Mouse (Mus musculus) stomach, embryonic 15.5 days (tissue): ENCODE measurements at regions not wholly inside any gene's neighbourhood (a gene's known extent, or its start where the extent isn't known, plus 50 kb on each side); places are given as distances from the start of the nearest gene placed in this dataset.

Source experiments
- ATAC-seq: fragments of 200-750 bp; cut with Nextera tagmentation; 2 replicates; pipeline ENCODE4 v1.8.0; 2017; ENCODE audit warnings: low read depth, moderate number of reproducible peaks, moderate TSS enrichment; ENCODE audit not compliant: insufficient read depth, low FRiP score
- H3K27ac ChIP-seq: fragments of 300-500 bp; sonication (generic); 2 replicates; pipeline ENCODE4 v1.5.1; 2015; ENCODE audit warnings: mild to moderate bottlenecking, inconsistent platforms
- H3K27me3 ChIP-seq: fragments of 300-500 bp; sonication (generic); replicated peaks from 2 replicates; pipeline ENCODE4 v1.6.1; 2015; ENCODE audit warnings: inconsistent platforms
- H3K36me3 ChIP-seq: fragments of 300-500 bp; sonication (generic); 2 replicates; pipeline ENCODE4 v1.6.1; 2015; ENCODE audit warnings: inconsistent platforms
- H3K4me1 ChIP-seq: fragments of 300-500 bp; sonication (generic); 2 replicates; pipeline ENCODE4 v1.6.1; 2015; ENCODE audit warnings: inconsistent platforms
- H3K4me2 ChIP-seq: fragments of 300-500 bp; sonication (generic); 2 replicates; pipeline ENCODE4 v1.6.1; 2015; ENCODE audit warnings: mild to moderate bottlenecking, inconsistent platforms
- H3K4me3 ChIP-seq: fragments of 300-500 bp; sonication (generic); replicated peaks from 2 replicates; pipeline ENCODE4 v1.5.1; 2015; ENCODE audit warnings: inconsistent platforms
- H3K9ac ChIP-seq: fragments of 300-500 bp; sonication (generic); 2 replicates; pipeline ENCODE4 v1.6.1; 2015; ENCODE audit warnings: inconsistent platforms
- H3K9me3 ChIP-seq: fragments of 300-500 bp; sonication (generic); 2 replicates; pipeline ENCODE4 v1.6.1; 2016; ENCODE audit warnings: inconsistent platforms
- WGBS: fragments of 180-500 bp; shearing (Covaris S2); methylation state at CpG from one replicate; pipeline ENCODE4 v1.1.7; 2015; 5-methylcytosine and 5-hydroxymethylcytosine counted together

- no peak for ATAC-seq
- H3K27ac ChIP-seq, result no peak overlapping the region
- H3K4me3 ChIP-seq, result no peak overlapping the region
- H3K9ac ChIP-seq, result no peak overlapping the region
- no peak overlapping the region for H3K4me2 ChIP-seq
- no peaks in the 10 kb centered on the region for H3K36me3 ChIP-seq
- 63% methylated on average over 3 of the region's 3 CpGs for WGBS
- H3K4me1 ChIP-seq, result no peaks in the 10 kb centered on the region
- no peaks in the 10 kb centered on the region for H3K27me3 ChIP-seq
- H3K9me3 ChIP-seq, result no peaks in the 10 kb centered on the region
Observed at GRCm38 (mm10) chr7:78049606-78050005, 688.2 kb downstream of the Ntrk3 start.

GRCm38 (mm10) chr7:78045456-78045855 lies 692.4 kb downstream of the Ntrk3 start:
- no peaks in the 10 kb centered on the region for H3K27me3 ChIP-seq
- H3K4me2 ChIP-seq, result no peak overlapping the region
- H3K9ac ChIP-seq, result no peak overlapping the region
- H3K27ac ChIP-seq, result no peak overlapping the region
- WGBS, result 61% methylated on average over 5 of the region's 5 CpGs
- H3K4me1 ChIP-seq, result no peaks in the 10 kb centered on the region
- ATAC-seq, result no peak
- H3K9me3 ChIP-seq, result no peaks in the 10 kb centered on the region
- no peak overlapping the region for H3K4me3 ChIP-seq
- no peaks in the 10 kb centered on the region for H3K36me3 ChIP-seq

- no peaks in the 10 kb centered on the region for H3K4me1 ChIP-seq
- no peak overlapping the region for H3K27ac ChIP-seq
- no peak overlapping the region for H3K4me3 ChIP-seq
- no peak overlapping the region for H3K4me2 ChIP-seq
- WGBS, result 42% methylated on average over 2 of the region's 2 CpGs
- no peak overlapping the region for H3K9ac ChIP-seq
- no peak for ATAC-seq
- no peaks in the 10 kb centered on the region for H3K27me3 ChIP-seq
- no peaks in the 10 kb centered on the region for H3K36me3 ChIP-seq
- no peaks in the 10 kb centered on the region for H3K9me3 ChIP-seq
Observed at GRCm38 (mm10) chr7:78031032-78031431, 706.8 kb downstream of the Ntrk3 start.

- no peaks in the 10 kb centered on the region for H3K9me3 ChIP-seq
- H3K9ac ChIP-seq, result no peak overlapping the region
- H3K4me1 ChIP-seq, result no peaks in the 10 kb centered on the region
- H3K36me3 ChIP-seq, result no peaks in the 10 kb centered on the region
- no peaks in the 10 kb centered on the region for H3K27me3 ChIP-seq
- H3K27ac ChIP-seq, result no peak overlapping the region
- no peak overlapping the region for H3K4me3 ChIP-seq
- no peak overlapping the region for H3K4me2 ChIP-seq
- no peak for ATAC-seq
- WGBS, result 63% methylated on average over 4 of the region's 4 CpGs
Observed at GRCm38 (mm10) chr7:78026992-78027615, 710.7 kb downstream of the Ntrk3 start.

- H3K4me2 ChIP-seq, result no peak overlapping the region
- H3K36me3 ChIP-seq, result no peaks in the 10 kb centered on the region
- H3K9ac ChIP-seq, result no peak overlapping the region
- no peak overlapping the region for H3K27ac ChIP-seq
- H3K27me3 ChIP-seq, result no peaks in the 10 kb centered on the region
- H3K9me3 ChIP-seq, result no peaks in the 10 kb centered on the region
- 92% methylated on average over 1 of the region's 1 CpGs for WGBS
- H3K4me1 ChIP-seq, result no peaks in the 10 kb centered on the region
- no peak for ATAC-seq
- H3K4me3 ChIP-seq, result no peak overlapping the region
Observed at GRCm38 (mm10) chr7:78023591-78023990, 714.2 kb downstream of the Ntrk3 start.

- Histone ChIP-seq H3K27ac (no peak overlapping the region), H3K27me3 (no peaks in the 10 kb centered on the region), H3K9ac (no peak overlapping the region), H3K36me3 (no peaks in the 10 kb centered on the region), H3K4me2 (no peak overlapping the region), H3K4me1 (no peaks in the 10 kb centered on the region), H3K9me3 (no peaks in the 10 kb centered on the region), H3K4me3 (no peak overlapping the region)
- ATAC-seq, result no peak
- 80% methylated on average over 3 of the region's 3 CpGs for WGBS
Observed at GRCm38 (mm10) chr7:78023075-78023474, 714.7 kb downstream of the Ntrk3 start.

GRCm38 (mm10) chr7:78013631-78014030 lies 724.2 kb downstream of the Ntrk3 start:
- Histone ChIP-seq H3K36me3 (no peaks in the 10 kb centered on the region), H3K4me2 (no peak overlapping the region), H3K4me3 (no peak overlapping the region), H3K27ac (no peak overlapping the region), H3K4me1 (no peaks in the 10 kb centered on the region), H3K9me3 (no peaks in the 10 kb centered on the region), H3K27me3 (no peaks in the 10 kb centered on the region), H3K9ac (no peak overlapping the region)
- 49% methylated on average over 6 of the region's 6 CpGs for WGBS
- no peak for ATAC-seq

- ATAC-seq, result no peak
- Histone ChIP-seq H3K27ac (no peak overlapping the region), H3K4me2 (no peak overlapping the region), H3K4me1 (no peaks in the 10 kb centered on the region), H3K36me3 (no peaks in the 10 kb centered on the region), H3K9me3 (no peaks in the 10 kb centered on the region), H3K27me3 (no peaks in the 10 kb centered on the region), H3K9ac (no peak overlapping the region), H3K4me3 (no peak overlapping the region)
- 67% methylated on average over 2 of the region's 2 CpGs for WGBS
Observed at GRCm38 (mm10) chr7:78003086-78003485, 734.7 kb downstream of the Ntrk3 start.

GRCm38 (mm10) chr7:77993840-77994239 lies 744.0 kb downstream of the Ntrk3 start:
- H3K27me3 ChIP-seq, result no peaks in the 10 kb centered on the region
- H3K36me3 ChIP-seq, result no peaks in the 10 kb centered on the region
- no peak overlapping the region for H3K27ac ChIP-seq
- no peak overlapping the region for H3K9ac ChIP-seq
- no peak overlapping the region for H3K4me2 ChIP-seq
- no peak for ATAC-seq
- no peaks in the 10 kb centered on the region for H3K4me1 ChIP-seq
- no peak overlapping the region for H3K4me3 ChIP-seq
- H3K9me3 ChIP-seq, result no peaks in the 10 kb centered on the region
- WGBS, result 76% methylated on average over 2 of the region's 2 CpGs

- Histone ChIP-seq H3K9me3 (no peaks in the 10 kb centered on the region), H3K27ac (no peak overlapping the region), H3K4me3 (no peak overlapping the region), H3K4me2 (no peak overlapping the region), H3K4me1 (no peaks in the 10 kb centered on the region), H3K36me3 (no peaks in the 10 kb centered on the region), H3K27me3 (no peaks in the 10 kb centered on the region), H3K9ac (no peak overlapping the region)
- ATAC-seq, result no peak
- 63% methylated on average over 10 of the region's 10 CpGs for WGBS
Observed at GRCm38 (mm10) chr7:77990150-77990549, 747.7 kb downstream of the Ntrk3 start.

- H3K36me3 ChIP-seq, result no peaks in the 10 kb centered on the region
- no peak overlapping the region for H3K9ac ChIP-seq
- H3K4me1 ChIP-seq, result no peaks in the 10 kb centered on the region
- ATAC-seq, result no peak
- no peak overlapping the region for H3K4me3 ChIP-seq
- no peaks in the 10 kb centered on the region for H3K27me3 ChIP-seq
- no peak overlapping the region for H3K4me2 ChIP-seq
- WGBS, result 38% methylated on average over 5 of the region's 5 CpGs
- no peaks in the 10 kb centered on the region for H3K9me3 ChIP-seq
- no peak overlapping the region for H3K27ac ChIP-seq
Observed at GRCm38 (mm10) chr7:77988177-77988576, 749.6 kb downstream of the Ntrk3 start.

- Histone ChIP-seq H3K9me3 (no peaks in the 10 kb centered on the region), H3K27ac (no peak overlapping the region), H3K4me2 (no peak overlapping the region), H3K27me3 (no peaks in the 10 kb centered on the region), H3K4me1 (no peaks in the 10 kb centered on the region), H3K4me3 (no peak overlapping the region), H3K9ac (no peak overlapping the region), H3K36me3 (no peaks in the 10 kb centered on the region)
- ATAC-seq, result no peak
- 81% methylated on average over 2 of the region's 2 CpGs for WGBS
Observed at GRCm38 (mm10) chr7:77966658-77967057, 771.2 kb downstream of the Ntrk3 start.

GRCm38 (mm10) chr7:77933366-77933765 lies 804.4 kb downstream of the Ntrk3 start:
- 50% methylated on average over 2 of the region's 2 CpGs for WGBS

More at GRCm38 (mm10) chr7:77933366-77933765, 804.4 kb downstream of the Ntrk3 start:
- ATAC-seq, result no peak
- no peak overlapping the region for H3K4me2 ChIP-seq
- H3K36me3 ChIP-seq, result no peaks in the 10 kb centered on the region
- H3K4me3 ChIP-seq, result no peak overlapping the region
- H3K27me3 ChIP-seq, result no peaks in the 10 kb centered on the region
- no peaks in the 10 kb centered on the region for H3K4me1 ChIP-seq
- H3K9me3 ChIP-seq, result no peaks in the 10 kb centered on the region
- no peak overlapping the region for H3K9ac ChIP-seq
- H3K27ac ChIP-seq, result no peak overlapping the region
